Mouse (Mus musculus): ENCODE measurements around the gene Rps8. TPM values are rescaled to one million over a fixed set of nuclear protein-coding genes. Genes with fewer than 3 reads are reported as not detected.
A peak's percentile ranks its signal among the peaks of the same experiment; 100 is the strongest.

Gene Rps8
- polyA plus RNA-seq, 1 experiment from 2014 or later, result 933 TPM

GRCm38 (mm10) chr4:117123546-117124217 is 32.4 kb downstream of the Rps8 start:
- Histone ChIP-seq H3K9ac (no peak overlapping the region), H3K36me3 (0 out of 2 replicates have a peak, but pooled peaks cover under 1% of the 10 kb centered on the region), H3K27me3 (no peaks in the 10 kb centered on the region), H3K27ac (no peak overlapping the region), H3K4me3 (no peak overlapping the region), H3K9me3 (no peaks in the 10 kb centered on the region), H3K4me2 (no peak overlapping the region), H3K4me1 (peaks cover 37% of the 10 kb centered on the region)
- ATAC-seq (ENCODE audit: borderline replicate concordance, extremely low read depth, low FRiP score, low TSS enrichment), result no peak
- 67% methylated on average over 7 of the region's 9 CpGs for WGBS

- WGBS, result 80% methylated on average over 4 of the region's 4 CpGs
Observed at GRCm38 (mm10) chr4:117122209-117122608, 33.8 kb downstream of the Rps8 start.

DNA sequence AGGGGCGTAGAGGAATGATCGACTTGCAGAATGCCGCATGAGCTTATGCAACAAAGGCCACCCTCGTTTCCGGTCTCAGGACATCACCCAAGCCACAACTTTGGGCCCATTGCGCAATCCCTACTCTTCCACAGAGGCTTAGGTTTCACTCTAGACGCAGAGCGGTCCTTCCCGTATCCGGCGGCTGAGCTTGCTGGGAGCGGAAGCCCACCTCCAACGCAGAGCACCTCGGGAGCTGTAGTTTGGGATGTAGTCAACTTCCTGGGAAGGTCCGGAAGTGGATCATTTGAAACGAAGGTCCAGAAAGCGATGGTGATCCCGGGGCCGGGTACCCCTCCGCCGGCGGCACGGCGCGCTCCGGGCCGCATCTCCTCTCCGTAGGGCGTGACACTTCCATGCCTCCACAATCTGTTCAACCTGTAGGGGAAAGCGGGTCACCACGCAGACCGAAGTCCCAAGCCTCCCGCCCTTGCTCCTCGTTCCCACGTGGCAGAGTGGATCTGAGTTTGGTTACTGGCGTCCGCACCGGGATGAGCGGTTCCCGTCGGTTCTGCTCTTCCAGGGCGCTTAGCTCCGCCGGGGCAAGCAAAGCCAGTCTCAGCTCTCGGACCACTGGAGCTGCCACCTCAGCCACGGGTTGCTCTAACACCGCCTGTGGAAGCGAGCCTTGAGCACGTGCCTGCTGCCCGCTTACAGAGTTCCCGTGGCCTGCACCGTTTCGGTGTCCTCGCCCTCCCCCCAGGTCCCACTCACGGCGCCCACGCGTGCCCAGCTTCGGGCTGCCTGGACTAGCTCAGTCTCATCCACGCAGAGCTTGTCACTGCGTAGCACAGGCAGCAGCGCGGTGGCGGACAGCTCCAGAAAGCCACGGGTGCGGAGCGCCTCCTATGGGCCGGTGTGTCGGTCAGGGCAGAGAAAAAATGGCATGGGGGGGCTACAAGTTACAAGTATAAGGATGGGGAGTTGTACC is 35.3 kb downstream of the Rps8 start:
- ATAC-seq (ENCODE audit: borderline replicate concordance, extremely low read depth, low FRiP score, low TSS enrichment), result peak; percentile 93
- Histone ChIP-seq H3K27me3 (no peaks in the 10 kb centered on the region), H3K9me3 (no peaks in the 10 kb centered on the region), H3K36me3 (no peaks in the 10 kb centered on the region), H3K4me1 (peaks cover 27% of the 10 kb centered on the region), H3K27ac (peak overlapping the region; percentile 93), H3K4me2 (peak overlapping the region; percentile 99), H3K4me3 (peak overlapping the region; percentile 60), H3K9ac (peak overlapping the region; percentile 73)
- WGBS, result under 1% methylated on average over 69 of the region's 69 CpGs

More at GRCm38 (mm10) chr4:117122209-117122608, 33.8 kb downstream of the Rps8 start:
- no peak overlapping the region for H3K27ac ChIP-seq
- H3K9me3 ChIP-seq, result no peaks in the 10 kb centered on the region
- ATAC-seq (ENCODE audit: borderline replicate concordance, extremely low read depth, low FRiP score, low TSS enrichment), result no peak
- H3K4me1 ChIP-seq, result peaks cover 37% of the 10 kb centered on the region
- H3K4me2 ChIP-seq, result no peak overlapping the region
- no peaks in the 10 kb centered on the region for H3K36me3 ChIP-seq
- no peak overlapping the region for H3K9ac ChIP-seq
- H3K4me3 ChIP-seq, result no peak overlapping the region
- H3K27me3 ChIP-seq, result no peaks in the 10 kb centered on the region

DNA sequence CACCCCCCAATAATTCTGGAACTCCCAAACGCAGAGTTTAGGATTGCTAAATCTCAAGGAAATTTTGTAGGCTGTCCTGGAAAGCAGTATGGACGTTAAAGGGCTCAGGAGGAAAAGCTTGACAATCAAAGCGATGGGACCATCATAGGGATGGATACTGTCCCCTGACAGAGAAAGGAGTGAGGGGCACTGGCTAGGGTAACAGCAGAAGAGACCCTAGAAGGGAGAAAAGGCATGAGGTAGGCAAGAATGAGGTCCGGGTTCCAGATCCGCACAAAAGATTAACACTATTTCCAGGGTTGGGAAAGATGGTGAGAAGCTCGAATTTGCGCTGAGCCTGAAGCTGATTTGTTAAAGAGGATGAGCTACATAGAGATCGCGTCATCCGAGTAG is 36.0 kb downstream of the Rps8 start:
- Histone ChIP-seq H3K27ac (peak overlapping the region; percentile 93), H3K36me3 (no peaks in the 10 kb centered on the region), H3K9me3 (no peaks in the 10 kb centered on the region), H3K4me3 (peak overlapping the region; percentile 60), H3K4me2 (peak overlapping the region; percentile 99), H3K27me3 (no peaks in the 10 kb centered on the region), H3K9ac (peak overlapping the region; percentile 53), H3K4me1 (peaks cover 20% of the 10 kb centered on the region)
- 2% methylated on average over 10 of the region's 10 CpGs for WGBS
- ATAC-seq (ENCODE audit: borderline replicate concordance, extremely low read depth, low FRiP score, low TSS enrichment), result peak; percentile 1

DNA sequence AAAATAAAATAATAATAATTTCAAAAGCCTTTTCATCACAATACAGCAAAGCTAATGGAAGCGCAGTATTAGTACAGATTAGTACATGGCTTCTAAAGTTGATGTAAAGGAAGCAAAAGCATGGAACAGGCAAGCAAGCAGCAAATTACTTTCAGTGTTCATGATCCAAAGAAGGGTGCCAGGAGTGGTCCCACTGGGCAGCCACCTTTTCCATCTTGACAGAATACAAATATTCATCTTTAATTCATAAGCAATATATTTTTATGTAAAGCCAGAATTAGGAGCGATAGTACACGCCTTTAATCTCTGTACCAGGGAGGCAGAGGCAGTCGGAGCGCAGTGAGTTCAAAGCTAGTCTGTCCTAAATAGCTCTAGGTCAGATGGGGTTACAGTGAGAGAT is 36.4 kb downstream of the Rps8 start:
- Histone ChIP-seq H3K27me3 (no peaks in the 10 kb centered on the region), H3K36me3 (peaks cover 3% of the 10 kb centered on the region), H3K9ac (peak overlapping the region; percentile 53; the same call in 1 of the 2 replicates), H3K27ac (peak overlapping the region; percentile 93), H3K9me3 (no peaks in the 10 kb centered on the region), H3K4me1 (peaks cover 16% of the 10 kb centered on the region), H3K4me2 (peak overlapping the region; percentile 99), H3K4me3 (peak overlapping the region; percentile 60)
- ATAC-seq (ENCODE audit: borderline replicate concordance, extremely low read depth, low FRiP score, low TSS enrichment), result no peak
- WGBS, result 68% methylated on average over 5 of the region's 5 CpGs

GRCm38 (mm10) chr4:117117931-117118330 is 38.1 kb downstream of the Rps8 start:
- Histone ChIP-seq H3K4me1 (peaks cover 11% of the 10 kb centered on the region), H3K4me2 (no peak overlapping the region), H3K4me3 (no peak overlapping the region), H3K27me3 (no peaks in the 10 kb centered on the region), H3K36me3 (peaks cover 11% of the 10 kb centered on the region), H3K9me3 (no peaks in the 10 kb centered on the region), H3K9ac (no peak overlapping the region), H3K27ac (no peak overlapping the region)
- WGBS, result 91% methylated on average over 7 of the region's 7 CpGs
- ATAC-seq (ENCODE audit: borderline replicate concordance, extremely low read depth, low FRiP score, low TSS enrichment), result no peak

DNA sequence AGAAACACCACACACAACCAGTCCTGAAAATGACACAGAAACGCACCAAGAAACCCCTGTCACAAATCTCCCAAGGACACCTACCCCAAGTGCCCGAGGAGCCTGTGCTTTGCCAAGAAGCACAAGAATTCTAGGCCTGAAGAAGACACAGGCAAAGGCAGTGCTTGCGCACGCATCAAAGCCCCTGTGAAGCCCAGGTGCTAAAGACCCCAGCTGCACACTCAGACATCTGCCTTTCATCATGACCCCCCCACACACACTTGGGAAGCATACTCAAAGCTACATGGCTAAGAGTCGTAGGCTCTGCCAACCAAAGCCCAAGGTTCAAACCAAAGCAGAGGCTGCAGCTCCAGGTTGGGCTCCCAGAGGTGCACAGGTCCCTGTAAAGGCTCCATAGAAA is 40.5 kb downstream of the Rps8 start:
- ATAC-seq (ENCODE audit: borderline replicate concordance, extremely low read depth, low FRiP score, low TSS enrichment), result no peak
- peaks cover 5% of the 10 kb centered on the region for H3K4me1 ChIP-seq

GRCm38 (mm10) chr4:117113237-117113636 is 42.8 kb downstream of the Rps8 start:
- ATAC-seq (ENCODE audit: borderline replicate concordance, extremely low read depth, low FRiP score, low TSS enrichment), result no peak
- 80% methylated on average over 1 of the region's 1 CpGs for WGBS
- H3K9me3 ChIP-seq, result no peaks in the 10 kb centered on the region

More for the DNA sequence above, 40.5 kb downstream of the Rps8 start:
- no peaks in the 10 kb centered on the region for H3K9me3 ChIP-seq
- H3K36me3 ChIP-seq, result peaks cover 19% of the 10 kb centered on the region
- no peaks in the 10 kb centered on the region for H3K27me3 ChIP-seq
- 71% methylated on average over 5 of the region's 5 CpGs for WGBS
- no peak overlapping the region for H3K9ac ChIP-seq
- no peak overlapping the region for H3K27ac ChIP-seq
- H3K4me3 ChIP-seq, result no peak overlapping the region
- H3K4me2 ChIP-seq, result no peak overlapping the region

GRCm38 (mm10) chr4:117110985-117111384 is 45.1 kb downstream of the Rps8 start:
- no peak overlapping the region for H3K4me2 ChIP-seq

More at GRCm38 (mm10) chr4:117113237-117113636, 42.8 kb downstream of the Rps8 start:
- H3K4me2 ChIP-seq, result no peak overlapping the region
- H3K27me3 ChIP-seq, result no peaks in the 10 kb centered on the region
- H3K9ac ChIP-seq, result no peak overlapping the region
- peaks cover 34% of the 10 kb centered on the region for H3K36me3 ChIP-seq
- no peak overlapping the region for H3K4me3 ChIP-seq
- no peak overlapping the region for H3K27ac ChIP-seq
- no peaks in the 10 kb centered on the region for H3K4me1 ChIP-seq

GRCm38 (mm10) chr4:117110249-117110648 is 45.8 kb downstream of the Rps8 start:
- WGBS, result 87% methylated on average over 13 of the region's 13 CpGs
- Histone ChIP-seq H3K4me2 (no peak overlapping the region), H3K27ac (no peak overlapping the region), H3K36me3 (peaks cover 38% of the 10 kb centered on the region), H3K4me1 (peaks cover 3% of the 10 kb centered on the region), H3K9ac (no peak overlapping the region), H3K9me3 (no peaks in the 10 kb centered on the region), H3K4me3 (no peak overlapping the region), H3K27me3 (no peaks in the 10 kb centered on the region)
- ATAC-seq (ENCODE audit: borderline replicate concordance, extremely low read depth, low FRiP score, low TSS enrichment), result no peak

More at GRCm38 (mm10) chr4:117110985-117111384, 45.1 kb downstream of the Rps8 start:
- H3K27ac ChIP-seq, result no peak overlapping the region
- no peaks in the 10 kb centered on the region for H3K27me3 ChIP-seq
- H3K4me1 ChIP-seq, result no peaks in the 10 kb centered on the region
- peaks cover 34% of the 10 kb centered on the region for H3K36me3 ChIP-seq
- WGBS, result 91% methylated on average over 11 of the region's 11 CpGs
- no peak overlapping the region for H3K4me3 ChIP-seq
- no peak for ATAC-seq (ENCODE audit: borderline replicate concordance, extremely low read depth, low FRiP score, low TSS enrichment)
- no peaks in the 10 kb centered on the region for H3K9me3 ChIP-seq
- no peak overlapping the region for H3K9ac ChIP-seq

- ATAC-seq (ENCODE audit: borderline replicate concordance, extremely low read depth, low FRiP score, low TSS enrichment), result no peak
- no peak overlapping the region for H3K4me3 ChIP-seq
Observed at GRCm38 (mm10) chr4:117109330-117109729, 46.7 kb downstream of the Rps8 start.

GRCm38 (mm10) chr4:117108524-117108849 is 47.6 kb downstream of the Rps8 start:
- Histone ChIP-seq H3K36me3 (peaks cover 30% of the 10 kb centered on the region; the same call in 1 of the 2 replicates), H3K4me2 (no peak overlapping the region), H3K4me1 (peaks cover 10% of the 10 kb centered on the region), H3K4me3 (no peak overlapping the region), H3K9ac (no peak overlapping the region), H3K9me3 (no peaks in the 10 kb centered on the region), H3K27me3 (no peaks in the 10 kb centered on the region), H3K27ac (no peak overlapping the region)
- ATAC-seq (ENCODE audit: borderline replicate concordance, extremely low read depth, low FRiP score, low TSS enrichment), result no peak
- WGBS, result 90% methylated on average over 6 of the region's 6 CpGs

More at GRCm38 (mm10) chr4:117109330-117109729, 46.7 kb downstream of the Rps8 start:
- Histone ChIP-seq H3K36me3 (peaks cover 32% of the 10 kb centered on the region), H3K27ac (no peak overlapping the region), H3K4me2 (no peak overlapping the region), H3K9ac (no peak overlapping the region), H3K4me1 (peaks cover 10% of the 10 kb centered on the region), H3K27me3 (no peaks in the 10 kb centered on the region), H3K9me3 (no peaks in the 10 kb centered on the region)
- 91% methylated on average over 25 of the region's 25 CpGs for WGBS
